Mouse (Mus musculus): ENCODE results near the gene Ppef2. TPM values are rescaled to one million over a fixed set of nuclear protein-coding genes. Genes with fewer than 3 reads are reported as not detected.

Gene Ppef2
- under 1 TPM; 0.06 to 0.40 TPM for polyA plus RNA-seq (2012; fragmentation: generic; extraction: Trizol)

DNA sequence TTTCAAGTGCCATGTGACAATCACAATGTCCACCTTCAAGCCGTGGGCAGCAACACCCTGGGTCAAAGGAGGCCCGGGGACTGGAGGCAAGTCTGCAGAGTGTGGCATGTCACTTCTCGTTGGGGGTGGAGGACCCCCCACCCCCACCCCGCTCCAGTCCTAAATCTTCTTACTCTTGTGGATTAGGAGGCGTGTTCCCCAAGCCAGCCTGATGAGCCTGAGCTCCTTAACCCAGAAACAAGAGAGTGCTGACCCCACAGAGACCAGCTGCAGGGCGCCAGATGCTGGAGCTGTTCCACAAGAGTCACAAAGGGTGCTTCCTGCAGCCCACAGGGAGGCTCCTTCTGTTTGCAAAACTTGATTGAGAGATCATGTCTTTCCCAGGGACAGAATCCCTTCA is at the start of gene Ppef2:
Gene Ppef2, minus strand, starts transcription at position 61 of the 400 bp plus-strand sequence.

GRCm38 (mm10) chr5:92277437-92278394 is 21.6 kb upstream of the Ppef2 start, which contains the start of gene Naaa:
TSS of gene Naaa (minus strand) at chr5:92278170.

GRCm38 (mm10) chr5:92215308-92215707 is 40.8 kb downstream of the Ppef2 start, which contains the start of gene U90926:
TSS of gene U90926 (minus strand) at chr5:92215408.

Other genes with a start within 250 kb of the Ppef2 start
- 1 to 10 TPM in 1 of 2 experiments, under 1 TPM in 1; 0.12 to 1.6 TPM for gene Cdkl2, start 212.4 kb downstream of the Ppef2 start, polyA plus RNA-seq (2012; fragmentation: generic; extraction: Trizol)
- gene G3bp2, start 172.6 kb downstream of the Ppef2 start, polyA plus RNA-seq (2012; fragmentation: generic; extraction: Trizol) = 10 to 100 TPM in 1 of 2 experiments, 1 to 10 TPM in 1; 3.2 to 21.7 TPM
- gene Uso1, start 118.3 kb downstream of the Ppef2 start, polyA plus RNA-seq (2012; fragmentation: generic; extraction: Trizol) = 10 to 100 TPM in 1 of 2 experiments, 1 to 10 TPM in 1; 2.4 to 20.9 TPM
- not detected for gene U90926, start 40.9 kb downstream of the Ppef2 start, polyA plus RNA-seq (2012; fragmentation: generic; extraction: Trizol)
- gene Naaa, start 21.9 kb upstream of the Ppef2 start, polyA plus RNA-seq (2012; fragmentation: generic; extraction: Trizol) = 10 to 100 TPM in 1 of 2 experiments, 1 to 10 TPM in 1; 2.1 to 43.8 TPM
- gene Sdad1, start 54.2 kb upstream of the Ppef2 start, polyA plus RNA-seq (2012; fragmentation: generic; extraction: Trizol) = 1 to 10 TPM; 1.7 to 4.4 TPM
- gene Cxcl9, start 71.8 kb upstream of the Ppef2 start, polyA plus RNA-seq (2012; fragmentation: generic; extraction: Trizol) = under 1 TPM in 1 of 2 experiments, not detected in 1; 0.01 TPM
- under 1 TPM in 1 of 2 experiments, not detected in 1; 0.06 TPM for gene Art3, start 75.5 kb upstream of the Ppef2 start, polyA plus RNA-seq (2012; fragmentation: generic; extraction: Trizol)
- 1 to 10 TPM in 1 of 2 experiments, under 1 TPM in 1; 0.61 to 2.5 TPM for gene Cxcl10, start 92.6 kb upstream of the Ppef2 start, polyA plus RNA-seq (2012; fragmentation: generic; extraction: Trizol)
- 1 to 10 TPM; 1.5 to 9.2 TPM for gene Nup54, start 178.9 kb upstream of the Ppef2 start, polyA plus RNA-seq (2012; fragmentation: generic; extraction: Trizol)

Measured in C3H10T1/2 (cell line).